Mouse (Mus musculus): ENCODE measurements around the gene Usp4. TPM values are rescaled to one million over a fixed set of nuclear protein-coding genes. Genes with fewer than 3 reads are reported as not detected.

Gene Usp4
- total and polyA plus RNA-seq, 3 experiments: 85.4 to 128 TPM; not detected in 1

DNA sequence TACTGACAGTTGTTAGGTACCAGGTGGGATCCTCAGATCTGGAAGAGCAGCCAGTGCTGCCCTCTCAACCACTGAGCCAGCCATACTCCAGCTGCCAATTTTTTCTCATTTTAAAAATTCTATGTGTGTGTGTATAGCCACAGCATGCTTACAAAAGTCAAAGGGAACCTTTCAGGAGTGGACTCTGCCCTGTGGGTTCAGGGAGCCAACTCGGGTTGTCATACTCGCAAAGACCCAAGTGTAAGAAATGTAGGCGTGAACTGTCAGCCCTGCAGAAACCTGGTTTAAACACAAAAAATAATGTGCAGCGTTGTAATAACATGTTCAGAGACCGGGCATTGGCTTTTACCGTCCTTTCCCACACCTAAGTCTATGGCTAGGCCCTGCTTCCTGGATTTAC, 46.5 kb downstream of the Usp4 start:
- H3K9ac ChIP-seq (ENCODE audit: control insufficient read depth, low read depth, low read length, poor library complexity, severe bottlenecking): no peak overlapping the region
- no peak for TF ChIP-seq UBTF (IDR thresholded peaks at IDR 0.05; ENCODE audit: borderline replicate concordance, insufficient read depth, low read depth, low read length)
- TF ChIP-seq RAD21 (IDR thresholded peaks at IDR 0.05; ENCODE audit: low read depth, low read length): no peak
- TF ChIP-seq ZKSCAN1 (IDR thresholded peaks at IDR 0.05; ENCODE audit: low read depth, low read length): no peak
- no peak for TF ChIP-seq ZC3H11A (IDR thresholded peaks at IDR 0.05; ENCODE audit: low read depth, low read length)
- no peak for TF ChIP-seq POLR2A (IDR thresholded peaks at IDR 0.05; ENCODE audit: control insufficient read depth in 1 of 2, insufficient read depth in 1 of 2, low read depth in 1 of 2, low read length in 2 of 2, poor library complexity in 1 of 2)
- TF ChIP-seq SMC3 (IDR thresholded peaks at IDR 0.05; ENCODE audit: low read depth, low read length): no peak
- TF ChIP-seq POLR2AphosphoS5 (IDR thresholded peaks at IDR 0.05; ENCODE audit: borderline replicate concordance, low read depth, low read length): no peak
- no peak for TF ChIP-seq POLR2AphosphoS2 (IDR thresholded peaks at IDR 0.05; ENCODE audit: low read length)
- TF ChIP-seq TBP (IDR thresholded peaks at IDR 0.05; ENCODE audit: low read depth, low read length): no peak
- TF ChIP-seq CHD2 (IDR thresholded peaks at IDR 0.05; ENCODE audit: low read length): no peak
- TF ChIP-seq MAZ (IDR thresholded peaks at IDR 0.05; ENCODE audit: low read depth, low read length): no peak
- no peak for TF ChIP-seq ETS1 (IDR thresholded peaks at IDR 0.05; ENCODE audit: low read depth, low read length)
- no peaks in the 10 kb centered on the region for H3K79me2 ChIP-seq (ENCODE audit: control insufficient read depth, insufficient read depth, low read length, poor library complexity)
- peaks cover 0 to 3% of the 10 kb centered on the region in 2 experiments; a peak in 2 of 4 replicates for H3K4me1 ChIP-seq (ENCODE audit: control insufficient read depth in 1 of 2, insufficient read depth in 2 of 2, low read length in 2 of 2)
- H3K9me3 ChIP-seq (replicated peaks; ENCODE audit: insufficient read depth, low read length): no peaks in the 10 kb centered on the region
- no peaks in the 10 kb centered on the region for H3K36me3 ChIP-seq (ENCODE audit: control insufficient read depth in 1 of 2, insufficient read depth in 2 of 2, low read length in 2 of 2)
- H3K4me3 ChIP-seq (ENCODE audit: control insufficient read depth in 1 of 2, insufficient read depth in 1 of 2, low read depth in 2 of 2, low read length in 2 of 2): no peak overlapping the region
- no peaks in the 10 kb centered on the region for H3K27me3 ChIP-seq (ENCODE audit: control insufficient read depth in 1 of 2, insufficient read depth in 2 of 2, low read length in 2 of 2)
- DNase-seq (ENCODE audit: low read depth, low spot score): no peak
- H3K27ac ChIP-seq (ENCODE audit: control insufficient read depth, low read depth, low read length): no peak overlapping the region

GRCm38 (mm10) chr9:108395427-108395826, 47.8 kb downstream of the Usp4 start:
- no peaks in the 10 kb centered on the region for H3K79me2 ChIP-seq (ENCODE audit: control insufficient read depth, insufficient read depth, low read length, poor library complexity)
- no peaks in the 10 kb centered on the region for H3K36me3 ChIP-seq (ENCODE audit: control insufficient read depth in 1 of 2, insufficient read depth in 2 of 2, low read length in 2 of 2)
- no peak for TF ChIP-seq MAFK (IDR thresholded peaks at IDR 0.05; ENCODE audit: borderline replicate concordance, low read depth, low read length)
- no peak for TF ChIP-seq ZC3H11A (IDR thresholded peaks at IDR 0.05; ENCODE audit: low read depth, low read length)
- no peak for TF ChIP-seq ETS1 (IDR thresholded peaks at IDR 0.05; ENCODE audit: low read depth, low read length)
- no peak for TF ChIP-seq TBP (IDR thresholded peaks at IDR 0.05; ENCODE audit: low read depth, low read length)
- no peak for TF ChIP-seq USF1 (IDR thresholded peaks at IDR 0.05; ENCODE audit: low read depth, low read length)
- no peak for TF ChIP-seq MAZ (IDR thresholded peaks at IDR 0.05; ENCODE audit: low read depth, low read length)
- TF ChIP-seq POLR2AphosphoS5 (IDR thresholded peaks at IDR 0.05; ENCODE audit: borderline replicate concordance, low read depth, low read length): no peak
- peak; percentile 89 for TF ChIP-seq ZNF384 (IDR thresholded peaks at IDR 0.05; ENCODE audit: low read depth, low read length)
- TF ChIP-seq USF2 (IDR thresholded peaks at IDR 0.05; ENCODE audit: borderline replicate concordance in 1 of 2, insufficient read depth in 1 of 2, low read depth in 1 of 2, low read length in 2 of 2): no peak
- DNase-seq (ENCODE audit: low read depth, low spot score): no peak
- H3K4me3 ChIP-seq (ENCODE audit: control insufficient read depth in 1 of 2, insufficient read depth in 1 of 2, low read depth in 2 of 2, low read length in 2 of 2): no peak overlapping the region
- H3K27ac ChIP-seq (ENCODE audit: control insufficient read depth, low read depth, low read length): no peak overlapping the region
- no peaks in the 10 kb centered on the region for H3K27me3 ChIP-seq (ENCODE audit: control insufficient read depth in 1 of 2, insufficient read depth in 2 of 2, low read length in 2 of 2)
- H3K4me1 ChIP-seq (ENCODE audit: control insufficient read depth in 1 of 2, insufficient read depth in 2 of 2, low read length in 2 of 2): peaks cover 0 to 3% of the 10 kb centered on the region in 2 experiments; a peak in 2 of 4 replicates
- no peak overlapping the region for H3K9ac ChIP-seq (ENCODE audit: control insufficient read depth, low read depth, low read length, poor library complexity, severe bottlenecking)
- H3K9me3 ChIP-seq (replicated peaks; ENCODE audit: insufficient read depth, low read length): no peaks in the 10 kb centered on the region
